Mouse (Mus musculus): ENCODE results near the gene Dse. TPM values are rescaled to one million over a fixed set of nuclear protein-coding genes. Genes with fewer than 3 reads are reported as not detected.

Gene Dse
- polyA plus RNA-seq (2015; fragmentation: Illumina TruSeq; extraction: RNeasy Lipid Tissue Mini Kit (QIAGEN cat#74804); ENCODE audit: insufficient read depth, low read depth, low replicate concordance) = 2.1 TPM

GRCm38 (mm10) chr10:34207503-34207850, at the start of gene Dse:
Dse (minus strand) TSS chr10:34207715.

DNA sequence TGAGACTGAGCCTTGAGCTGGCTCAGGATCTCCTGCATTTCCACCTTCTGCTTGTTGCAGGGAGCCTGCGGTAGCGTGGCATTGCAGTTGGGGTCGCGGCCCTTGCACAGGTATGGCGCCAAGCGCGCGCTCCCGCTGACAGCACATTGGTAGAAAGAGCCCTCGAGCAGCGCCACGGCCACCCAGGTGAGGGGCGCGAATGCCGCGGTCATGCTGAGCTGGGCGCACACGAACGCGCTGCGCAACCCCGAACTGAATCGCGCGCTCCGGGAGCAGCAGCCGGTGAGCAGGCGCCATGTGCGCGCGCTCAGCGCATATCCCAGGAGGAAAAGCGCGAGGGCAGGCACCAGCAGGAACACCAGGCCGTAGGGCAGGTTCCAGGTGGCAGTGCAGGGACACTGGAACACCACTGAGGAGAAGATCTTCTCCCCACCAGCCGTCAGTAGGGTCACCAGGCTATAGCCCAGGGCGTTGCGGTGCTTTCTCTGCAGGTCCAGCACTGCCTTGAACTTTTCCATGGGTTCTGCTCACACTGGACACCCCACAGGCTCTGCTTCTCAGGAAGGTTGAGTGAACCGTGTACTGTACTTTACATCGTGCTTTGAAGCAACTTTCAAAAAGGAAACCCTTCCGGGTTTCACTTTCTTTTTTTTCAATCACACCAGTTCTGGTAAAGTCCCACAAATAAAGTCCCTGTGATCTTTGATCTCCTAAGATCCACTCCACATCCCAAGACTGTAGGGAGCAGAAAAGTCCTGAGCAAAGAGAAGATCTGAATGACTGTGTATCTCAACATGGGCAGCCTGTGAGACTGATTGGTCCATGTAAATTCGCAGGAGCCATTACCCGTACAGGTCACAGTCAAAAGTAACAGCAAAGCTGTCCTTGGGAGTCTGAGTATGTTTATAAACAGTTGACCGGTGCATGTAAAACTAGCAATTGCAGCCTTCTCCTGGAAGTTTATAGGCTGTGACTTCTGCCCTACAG, 79.8 kb downstream of the Dse start, which contains the start of gene Calhm6:
Gene Calhm6, minus strand, starts transcription at position 593 of the 987 bp plus-strand sequence.

Other genes with a start within 250 kb of the Dse start
- 30.5 TPM for gene Rwdd1, start 188.1 kb downstream of the Dse start, polyA plus RNA-seq (2015; fragmentation: Illumina TruSeq; extraction: RNeasy Lipid Tissue Mini Kit (QIAGEN cat#74804); ENCODE audit: insufficient read depth, low read depth, low replicate concordance)
- not detected for gene Trappc3l, start 170.1 kb downstream of the Dse start, polyA plus RNA-seq (2015; fragmentation: Illumina TruSeq; extraction: RNeasy Lipid Tissue Mini Kit (QIAGEN cat#74804); ENCODE audit: insufficient read depth, low read depth, low replicate concordance)
- not detected for gene Calhm4, start 163.4 kb downstream of the Dse start, polyA plus RNA-seq (2015; fragmentation: Illumina TruSeq; extraction: RNeasy Lipid Tissue Mini Kit (QIAGEN cat#74804); ENCODE audit: insufficient read depth, low read depth, low replicate concordance)
- 0.59 TPM for gene Calhm5, start 111.2 kb downstream of the Dse start, polyA plus RNA-seq (2015; fragmentation: Illumina TruSeq; extraction: RNeasy Lipid Tissue Mini Kit (QIAGEN cat#74804); ENCODE audit: insufficient read depth, low read depth, low replicate concordance)
- not detected for gene Calhm6, start 79.7 kb downstream of the Dse start, polyA plus RNA-seq (2015; fragmentation: Illumina TruSeq; extraction: RNeasy Lipid Tissue Mini Kit (QIAGEN cat#74804); ENCODE audit: insufficient read depth, low read depth, low replicate concordance)
- gene Tspyl1, start 74.5 kb upstream of the Dse start, polyA plus RNA-seq (2015; fragmentation: Illumina TruSeq; extraction: RNeasy Lipid Tissue Mini Kit (QIAGEN cat#74804); ENCODE audit: insufficient read depth, low read depth, low replicate concordance) = 8.4 TPM
- 9.5 TPM for gene Tspyl4, start 89.7 kb upstream of the Dse start, polyA plus RNA-seq (2015; fragmentation: Illumina TruSeq; extraction: RNeasy Lipid Tissue Mini Kit (QIAGEN cat#74804); ENCODE audit: insufficient read depth, low read depth, low replicate concordance)
- gene Col10a1, start 182.3 kb upstream of the Dse start, polyA plus RNA-seq (2015; fragmentation: Illumina TruSeq; extraction: RNeasy Lipid Tissue Mini Kit (QIAGEN cat#74804); ENCODE audit: insufficient read depth, low read depth, low replicate concordance) = not detected
- gene Nt5dc1, start 210.8 kb upstream of the Dse start, polyA plus RNA-seq (2015; fragmentation: Illumina TruSeq; extraction: RNeasy Lipid Tissue Mini Kit (QIAGEN cat#74804); ENCODE audit: insufficient read depth, low read depth, low replicate concordance) = 1.1 TPM